26 mouse cellular contexts compared by ENCODE assay signal in the genomic region with DNA sequence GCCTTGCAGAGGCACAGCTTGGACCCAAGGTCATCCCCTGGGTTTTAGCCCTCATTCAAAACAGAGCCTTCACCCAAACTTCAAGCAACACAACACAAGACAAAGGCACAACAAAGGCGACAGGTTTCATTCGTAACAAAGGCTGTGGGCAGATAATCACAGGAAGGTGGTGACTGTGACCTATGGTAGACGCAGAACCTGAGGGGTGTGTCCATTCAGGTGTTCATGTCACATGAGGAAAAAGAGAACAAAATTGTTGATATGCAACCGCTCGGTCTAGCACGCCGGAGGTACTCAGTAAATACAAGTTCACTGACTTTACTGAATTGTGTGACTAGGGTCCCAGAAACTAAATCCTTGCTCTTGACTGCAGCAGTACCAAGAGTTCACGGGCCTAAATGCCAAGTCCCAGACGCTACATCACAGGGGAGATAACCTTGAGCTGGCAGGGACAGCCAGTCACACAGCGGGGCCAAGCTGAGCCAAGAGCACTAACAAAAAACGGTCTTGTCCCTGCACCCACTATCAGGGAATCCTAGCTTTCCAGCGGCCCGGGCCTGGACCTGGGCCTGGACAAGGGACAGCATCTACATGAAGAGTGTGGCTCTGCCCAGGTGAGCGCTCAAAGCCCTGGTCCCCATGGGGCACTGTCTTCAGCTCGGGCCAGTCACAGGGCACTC. TPM values are rescaled to one million over a fixed set of nuclear protein-coding genes. Genes with fewer than 3 reads are reported as not detected.
A peak's percentile ranks its signal among the peaks of the same experiment; 100 is the strongest.
DNase-seq lines count a peak whose midpoint lies in the region; ATAC-seq and TF ChIP-seq lines count a peak whose summit lies in the region.
"Had no signal": no experiment of that assay in that cellular context is flagged by ENCODE, and none has a peak within 500 bp of the region (broad histone marks: within the 10 kb centered on the region; RNA-seq: fewer than 3 reads in every experiment).

No protein-coding gene starts in this region.

- H3K36me3 ChIP-seq in heart, postnatal 0 days (replicated peaks; ENCODE audit: control insufficient read depth, insufficient read depth, low read length), result no peaks in the 10 kb centered on the region
- H3K36me3 ChIP-seq in stomach, postnatal 0 days (ENCODE audit: control insufficient read depth, insufficient read depth, low read length), result no peaks in the 10 kb centered on the region
- H3K36me3 ChIP-seq: forebrain, embryonic 15.5 days; heart, embryonic 13.5 days; intestine, embryonic 15.5 days; liver, embryonic 12.5 days; midbrain, embryonic 12.5 days; neural tube, embryonic 12.5 days had no signal

- no peaks in the 10 kb centered on the region for H3K27me3 ChIP-seq in heart, postnatal 0 days (ENCODE audit: control insufficient read depth, insufficient read depth, low read length)
- H3K27me3 ChIP-seq in stomach, postnatal 0 days (ENCODE audit: control insufficient read depth, insufficient read depth, low read length), result no peaks in the 10 kb centered on the region
- H3K27me3 ChIP-seq: forebrain, embryonic 15.5 days; heart, embryonic 13.5 days; intestine, embryonic 15.5 days; neural tube, embryonic 12.5 days had no signal

- no peak for TF ChIP-seq EP300 in heart, postnatal 0 days (IDR thresholded peaks at IDR 0.05; ENCODE audit: low read depth)
- no peak for TF ChIP-seq EP300 in stomach, postnatal 0 days (optimal IDR thresholded peaks at IDR 0.05)

- ATAC-seq in heart, postnatal 0 days (ENCODE audit: insufficient read depth, low read depth), result peak; percentile 55
- peak; percentile 67 for ATAC-seq in stomach, postnatal 0 days (ENCODE audit: low FRiP score, low TSS enrichment)
- ATAC-seq: CD4-positive, CD25-positive, alpha-beta regulatory T cell, adult 4 months; forebrain, embryonic 15.5 days; hindbrain, embryonic 16.5 days; intestine, embryonic 15.5 days; liver, embryonic 12.5 days; liver, postnatal 0 days had no signal

- no peak overlapping the region for H3K4me3 ChIP-seq in heart, postnatal 0 days (ENCODE audit: low read depth, low read length)
- H3K4me3 ChIP-seq in stomach, postnatal 0 days (ENCODE audit: low read depth, low read length), result no peak overlapping the region
- H3K4me3 ChIP-seq: forebrain, embryonic 15.5 days; gastrocnemius, adult 2 months; heart, embryonic 13.5 days; intestine, embryonic 15.5 days; liver, embryonic 12.5 days; megakaryocyte, embryonic 14.5 days; midbrain, embryonic 12.5 days; myocyte; neural tube, embryonic 12.5 days had no signal

- WGBS in heart, postnatal 0 days, result 69% methylated on average over 15 of the region's 15 CpGs
- 77% methylated on average over 15 of the region's 15 CpGs for WGBS in stomach, postnatal 0 days

- H3K4me1 ChIP-seq in heart, postnatal 0 days (ENCODE audit: control insufficient read depth, insufficient read depth), result 0 out of 2 replicates have a peak, but pooled peaks cover 9% of the 10 kb centered on the region
- H3K4me1 ChIP-seq in stomach, postnatal 0 days (replicated peaks; ENCODE audit: control insufficient read depth, insufficient read depth), result no peaks in the 10 kb centered on the region
- H3K4me1 ChIP-seq: midbrain, embryonic 12.5 days had no signal

- H3K4me2 ChIP-seq in heart, postnatal 0 days (ENCODE audit: low read depth, low read length), result no peak overlapping the region
- no peak overlapping the region for H3K4me2 ChIP-seq in stomach, postnatal 0 days (replicated peaks; ENCODE audit: low read depth)
- H3K4me2 ChIP-seq: forebrain, embryonic 15.5 days; heart, embryonic 13.5 days; intestine, embryonic 15.5 days; liver, embryonic 12.5 days; midbrain, embryonic 12.5 days; neural tube, embryonic 12.5 days had no signal

- DNase-seq in heart, postnatal 0 days (ENCODE audit: low spot score), result no peak
- DNase-seq in heart, adult 8-10 months (ENCODE audit: low spot score), result no peak
- peak; percentile 77 for DNase-seq in adrenal gland, adult 2 months
- DNase-seq in adrenal gland, postnatal 25 days, result peak; percentile 49
- DNase-seq in stomach, postnatal 0 days (ENCODE audit: low spot score), result peak; percentile 54
- no peak for DNase-seq in urinary bladder, postnatal 4 days (ENCODE audit: low spot score in 2 of 2)
- DNase-seq in Muller cell, postnatal 12 days (ENCODE audit: inconsistent ontology term), result no peak
- DNase-seq: cerebellum, adult 8-10 months; cerebellum, postnatal 25 days; gastrocnemius, adult 2 months; gastrocnemius, postnatal 36 days; kidney, adult 2 months; kidney, postnatal 4 days; left cerebral cortex, postnatal 4 days; liver, postnatal 0 days; lung, postnatal 4 days had no signal

- H3K9ac ChIP-seq in heart, postnatal 0 days (replicated peaks; ENCODE audit: low read depth, low read length), result no peak overlapping the region
- no peak overlapping the region for H3K9ac ChIP-seq in stomach, postnatal 0 days (ENCODE audit: low read length)
- H3K9ac ChIP-seq: forebrain, embryonic 15.5 days; heart, embryonic 13.5 days; intestine, embryonic 15.5 days; liver, embryonic 12.5 days; liver, postnatal 0 days; midbrain, embryonic 12.5 days; neural tube, embryonic 12.5 days had no signal

- no peaks in the 10 kb centered on the region for H3K9me3 ChIP-seq in heart, postnatal 0 days (replicated peaks; ENCODE audit: control insufficient read depth, low read length)
- no peaks in the 10 kb centered on the region for H3K9me3 ChIP-seq in stomach, postnatal 0 days (ENCODE audit: control insufficient read depth, low read length)
- H3K9me3 ChIP-seq: forebrain, embryonic 15.5 days; heart, embryonic 13.5 days; intestine, embryonic 15.5 days; liver, embryonic 12.5 days; midbrain, embryonic 12.5 days; neural tube, embryonic 12.5 days had no signal

- H3K27ac ChIP-seq in heart, postnatal 0 days (ENCODE audit: low read depth), result no peak overlapping the region
- peak overlapping the region; percentile 45 for H3K27ac ChIP-seq in stomach, postnatal 0 days (replicated peaks)
- H3K27ac ChIP-seq: forebrain, embryonic 15.5 days; gastrocnemius, adult 2 months; heart, embryonic 13.5 days; intestine, embryonic 15.5 days; liver, embryonic 12.5 days; midbrain, embryonic 12.5 days; neural tube, embryonic 12.5 days had no signal

- TF ChIP-seq CTCF in heart, postnatal 0 days (IDR thresholded peaks at IDR 0.05; ENCODE audit: low read depth), result no peak
- no peak for TF ChIP-seq CTCF in stomach, postnatal 0 days (IDR thresholded peaks at IDR 0.05; ENCODE audit: low read depth)

RNA-seq across cellular contexts. Expression of a gene that starts 16.9 kb away (rescaled TPM):
- total RNA-seq in heart, postnatal 0 days (2014; rRNA removed; ENCODE audit: low replicate concordance), result 109 and 110 TPM in 2 replicates
- polyA plus RNA-seq in heart, postnatal 0 days (2015; fragmentation: Nextera tagmentation; extraction: Ambion mirVana), result 40.6 and 46.0 TPM in 2 replicates
- total RNA-seq in heart, adult 8-10 months (2022), result 100 to 1,000 TPM; 161 to 190 (median 169) TPM
- 100 to 1,000 TPM; 230 to 238 TPM for total RNA-seq in adrenal gland, adult 2 months (2021)
- 28.8 and 43.7 TPM in 2 replicates for polyA plus RNA-seq in adrenal gland, adult 2 months (2012; rRNA removed)
- total RNA-seq in adrenal gland, postnatal 25 days (2021), result 244 and 270 TPM in 2 replicates
- polyA plus RNA-seq in stomach, postnatal 0 days (2015; fragmentation: Nextera tagmentation; extraction: Ambion mirVana), result 46.5 and 48.4 TPM in 2 replicates

RNA-seq across cellular contexts. Expression of a gene that starts 28.7 kb away (rescaled TPM):
- total RNA-seq in heart, postnatal 0 days (2014; rRNA removed; ENCODE audit: low replicate concordance), result 12.9 and 75.9 TPM in 2 replicates
- 15.0 and 15.3 TPM in 2 replicates for polyA plus RNA-seq in heart, postnatal 0 days (2015; fragmentation: Nextera tagmentation; extraction: Ambion mirVana)
- 1 to 10 TPM; 1.9 to 3.9 (median 2.5) TPM for total RNA-seq in heart, adult 8-10 months (2022)
- 1 to 10 TPM; 1.6 to 2.5 TPM for total RNA-seq in adrenal gland, adult 2 months (2021)
- polyA plus RNA-seq in adrenal gland, adult 2 months (2012; rRNA removed), result 0.61 and 1.1 TPM in 2 replicates
- 1.5 and 1.8 TPM in 2 replicates for total RNA-seq in adrenal gland, postnatal 25 days (2021)
- 715 and 753 TPM in 2 replicates for polyA plus RNA-seq in stomach, postnatal 0 days (2015; fragmentation: Nextera tagmentation; extraction: Ambion mirVana)
- polyA plus RNA-seq: myocyte had no signal

RNA-seq across cellular contexts. Expression of a gene that starts 43.6 kb away (rescaled TPM):
- total RNA-seq in heart, postnatal 0 days (2014; rRNA removed; ENCODE audit: low replicate concordance), result 40.3 and 57.9 TPM in 2 replicates
- polyA plus RNA-seq in heart, postnatal 0 days (2015; fragmentation: Nextera tagmentation; extraction: Ambion mirVana), result 21.9 and 24.6 TPM in 2 replicates
- total RNA-seq in heart, adult 8-10 months (2022), result 100 to 1,000 TPM; 123 to 146 (median 133) TPM
- total RNA-seq in adrenal gland, adult 2 months (2021), result 10 to 100 TPM; 75.2 to 91.8 TPM
- 101 and 107 TPM in 2 replicates for polyA plus RNA-seq in adrenal gland, adult 2 months (2012; rRNA removed)
- total RNA-seq in adrenal gland, postnatal 25 days (2021), result 75.2 and 78.7 TPM in 2 replicates
- 11.9 and 15.5 TPM in 2 replicates for polyA plus RNA-seq in stomach, postnatal 0 days (2015; fragmentation: Nextera tagmentation; extraction: Ambion mirVana)

RNA-seq across cellular contexts. Expression of a gene that starts 52.4 kb away (rescaled TPM):
- 19.0 and 110 TPM in 2 replicates for total RNA-seq in heart, postnatal 0 days (2014; rRNA removed; ENCODE audit: low replicate concordance)
- polyA plus RNA-seq in heart, postnatal 0 days (2015; fragmentation: Nextera tagmentation; extraction: Ambion mirVana), result 7.2 and 10.0 TPM in 2 replicates
- total RNA-seq in heart, adult 8-10 months (2022), result 1 to 10 TPM in 3 of 4 experiments, under 1 TPM in 1; 0.92 to 3.0 (median 1.5) TPM
- total RNA-seq in adrenal gland, adult 2 months (2021), result 1 to 10 TPM; 1.7 TPM
- polyA plus RNA-seq in adrenal gland, adult 2 months (2012; rRNA removed), result 0.62 and 1.1 TPM in 2 replicates
- total RNA-seq in adrenal gland, postnatal 25 days (2021), result 0.36 and 1.00 TPM in 2 replicates
- 1,902 and 1,960 TPM in 2 replicates for polyA plus RNA-seq in stomach, postnatal 0 days (2015; fragmentation: Nextera tagmentation; extraction: Ambion mirVana)
- total RNA-seq: gastrocnemius, adult 2 months had no signal

Comparison
In these comparisons a context has a peak if more than half of its experiments do, and no peak if none do; other contexts are left out.
1. DNase-seq: peak in adrenal gland, adult 2 months (single experiment), adrenal gland, postnatal 25 days (single experiment) and stomach, postnatal 0 days (single experiment); none in heart, postnatal 0 days (single experiment), heart, adult 8-10 months (single experiment), urinary bladder, postnatal 4 days (0 of 2) and Muller cell, postnatal 12 days (single experiment).